Mouse (Mus musculus) C2C12 (cell line): ENCODE results near the gene Prpsap2.

Experiments used
- CEBPB ChIP-seq: IDR thresholded peaks from one replicate; pipeline ENCODE4 v1.6.1; 2011; ENCODE audit warnings: low read depth, mild to moderate bottlenecking, control low read depth, moderate library complexity
- CTCF ChIP-seq: IDR thresholded peaks from one replicate; pipeline ENCODE4 v1.5.1; 2011; ENCODE audit not compliant: control insufficient read depth, insufficient read depth, insufficient read length
- MAX ChIP-seq: IDR thresholded peaks from one replicate; pipeline ENCODE4 v1.6.1; 2011; ENCODE audit warnings: mild to moderate bottlenecking, control low read depth
- MYOD1 ChIP-seq: IDR thresholded peaks from one replicate; pipeline ENCODE4 v1.6.1; 2011; ENCODE audit warnings: low read depth; ENCODE audit not compliant: control insufficient read depth, insufficient read length
- MYOG ChIP-seq: IDR thresholded peaks from one replicate; pipeline ENCODE4 v1.6.1; 2011; ENCODE audit not compliant: control insufficient read depth, insufficient read length; ENCODE audit errors: extremely low read depth
- USF1 ChIP-seq: IDR thresholded peaks from one replicate; pipeline ENCODE4 v1.6.1; 2011; ENCODE audit warnings: low read depth, mild to moderate bottlenecking, control low read depth, moderate library complexity

DNA sequence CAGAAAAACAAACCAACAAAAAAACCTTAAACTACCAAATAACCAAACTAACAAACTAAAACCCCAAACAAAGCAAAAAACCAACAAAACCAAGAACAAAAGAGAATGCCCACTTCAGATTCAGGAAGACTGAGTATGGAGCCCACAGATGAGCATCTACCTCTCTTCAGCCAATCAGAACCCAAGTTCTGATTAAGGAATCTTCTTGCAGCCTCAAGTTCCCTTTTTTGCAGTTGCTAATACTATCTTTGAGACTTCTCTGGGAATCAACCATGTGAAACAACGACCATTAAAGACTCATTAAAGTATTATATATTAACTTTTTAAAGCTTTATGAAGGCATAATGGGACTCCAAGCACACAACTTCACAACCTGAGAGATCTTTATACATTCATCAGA, 24.6 kb downstream of the Prpsap2 start:
- no peak for TF ChIP-seq CTCF
- no peak for TF ChIP-seq USF1
- no peak for TF ChIP-seq MYOD1
- TF ChIP-seq CEBPB, result no peak
- TF ChIP-seq MYOG, result no peak
- TF ChIP-seq MAX, result no peak
